Comparison of ENCODE assay signal across 24 mouse cellular contexts in genomic region chr1:159156428-159156827, GRCm38 (mm10).
DNase-seq lines count a peak whose midpoint lies in the region; ATAC-seq and TF ChIP-seq lines count a peak whose summit lies in the region.
"Had no signal": no experiment of that assay in that cellular context is flagged by ENCODE, and none has a peak within 500 bp of the region (broad histone marks: within the 10 kb centered on the region; RNA-seq: fewer than 3 reads in every experiment).

No protein-coding gene starts in this region.

- H3K4me1 ChIP-seq in kidney, postnatal 0 days (replicated peaks; ENCODE audit: insufficient read depth, low read length) = no peaks in the 10 kb centered on the region
- no peaks in the 10 kb centered on the region for H3K4me1 ChIP-seq in lung, embryonic 15.5 days
- H3K4me1 ChIP-seq: embryonic facial prominence, embryonic 12.5 days; embryonic facial prominence, embryonic 15.5 days; heart, embryonic 12.5 days; hindbrain, embryonic 10.5 days; hindbrain, embryonic 13.5 days; intestine, embryonic 15.5 days had no signal

- no peak overlapping the region for H3K4me2 ChIP-seq in kidney, postnatal 0 days (ENCODE audit: low read length)
- no peak overlapping the region for H3K4me2 ChIP-seq in lung, embryonic 15.5 days
- H3K4me2 ChIP-seq: embryonic facial prominence, embryonic 12.5 days; embryonic facial prominence, embryonic 15.5 days; heart, embryonic 12.5 days; heart, embryonic 15.5 days; hindbrain, embryonic 13.5 days; intestine, embryonic 15.5 days had no signal

- H3K27me3 ChIP-seq in kidney, postnatal 0 days (ENCODE audit: insufficient read depth, low read length) = no peaks in the 10 kb centered on the region
- H3K27me3 ChIP-seq in lung, embryonic 15.5 days = no peaks in the 10 kb centered on the region
- H3K27me3 ChIP-seq: embryonic facial prominence, embryonic 12.5 days; embryonic facial prominence, embryonic 15.5 days; heart, embryonic 12.5 days; heart, embryonic 15.5 days; hindbrain, embryonic 13.5 days; intestine, embryonic 15.5 days had no signal

- no peak for TF ChIP-seq CTCF in kidney, postnatal 0 days (IDR thresholded peaks at IDR 0.05; ENCODE audit: low read depth)

- H3K27ac ChIP-seq in kidney, postnatal 0 days = no peak overlapping the region
- H3K27ac ChIP-seq in lung, embryonic 15.5 days = no peak overlapping the region
- H3K27ac ChIP-seq: embryonic facial prominence, embryonic 12.5 days; embryonic facial prominence, embryonic 15.5 days; heart, adult 2 months; heart, embryonic 15.5 days; hindbrain, embryonic 10.5 days; hindbrain, embryonic 13.5 days; intestine, embryonic 15.5 days had no signal

- no peak for ATAC-seq in kidney, postnatal 0 days (replicated peaks; ENCODE audit: low FRiP score, low read depth)
- peak; percentile 62; the same call in 1 of the 2 replicates for ATAC-seq in lung, embryonic 15.5 days (ENCODE audit: borderline replicate concordance, extremely low read depth, low FRiP score, low TSS enrichment)
- ATAC-seq: CD4-positive, CD25-positive, alpha-beta regulatory T cell, adult 4 months; forebrain, embryonic 14.5 days; forebrain, postnatal 0 days; hindbrain, embryonic 16.5 days; intestine, embryonic 15.5 days had no signal

- H3K36me3 ChIP-seq in kidney, postnatal 0 days (ENCODE audit: insufficient read depth, low read length) = no peaks in the 10 kb centered on the region
- no peaks in the 10 kb centered on the region for H3K36me3 ChIP-seq in lung, embryonic 15.5 days
- H3K36me3 ChIP-seq: embryonic facial prominence, embryonic 12.5 days; embryonic facial prominence, embryonic 15.5 days; heart, embryonic 12.5 days; heart, embryonic 15.5 days; hindbrain, embryonic 10.5 days; hindbrain, embryonic 13.5 days; intestine, embryonic 15.5 days had no signal

- no peak overlapping the region for H3K4me3 ChIP-seq in kidney, postnatal 0 days (replicated peaks; ENCODE audit: low read depth, low read length)
- no peak overlapping the region for H3K4me3 ChIP-seq in lung, embryonic 15.5 days
- H3K4me3 ChIP-seq: embryonic facial prominence, embryonic 12.5 days; embryonic facial prominence, embryonic 15.5 days; heart, adult 2 months; heart, embryonic 12.5 days; heart, embryonic 15.5 days; hindbrain, embryonic 10.5 days; hindbrain, embryonic 13.5 days; intestine, embryonic 15.5 days had no signal

- DNase-seq in heart, adult 8-10 months (ENCODE audit: low spot score) = peak; percentile 15
- DNase-seq in heart, adult 18-20 months = no peak
- DNase-seq in kidney, postnatal 0 days (ENCODE audit: low spot score) = peak; percentile 33
- no peak for DNase-seq in kidney, adult 18-20 months
- no peak for DNase-seq in lung, postnatal 14 days
- DNase-seq: adrenal gland, adult 2 months; adrenal gland, postnatal 14 days; cerebellum, adult 11 months; cerebellum, adult 2 months; cerebellum, adult 9-11 months; cerebellum, postnatal 25 days; forebrain, postnatal 0 days had no signal

- WGBS in kidney, postnatal 0 days = 38% methylated on average over 3 of the region's 3 CpGs
- 40% methylated on average over 3 of the region's 3 CpGs for WGBS in lung, embryonic 15.5 days

- H3K9ac ChIP-seq in kidney, postnatal 0 days (ENCODE audit: low read depth, low read length) = no peak overlapping the region
- H3K9ac ChIP-seq in lung, embryonic 15.5 days = no peak overlapping the region
- H3K9ac ChIP-seq: embryonic facial prominence, embryonic 12.5 days; embryonic facial prominence, embryonic 15.5 days; forebrain, postnatal 0 days; heart, embryonic 12.5 days; heart, embryonic 15.5 days; hindbrain, embryonic 13.5 days; intestine, embryonic 15.5 days had no signal

- H3K9me3 ChIP-seq in kidney, postnatal 0 days (replicated peaks; ENCODE audit: low read length) = no peaks in the 10 kb centered on the region
- H3K9me3 ChIP-seq in lung, embryonic 15.5 days = no peaks in the 10 kb centered on the region
- H3K9me3 ChIP-seq: embryonic facial prominence, embryonic 12.5 days; embryonic facial prominence, embryonic 15.5 days; heart, embryonic 12.5 days; heart, embryonic 15.5 days; hindbrain, embryonic 10.5 days; hindbrain, embryonic 13.5 days; intestine, embryonic 15.5 days had no signal

Comparison
In these comparisons a context has a peak if more than half of its experiments do, and no peak if none do; other contexts are left out.
1. DNase-seq: peak in heart, adult 8-10 months (single experiment) and kidney, postnatal 0 days (single experiment); none in heart, adult 18-20 months (0 of 2), kidney, adult 18-20 months (single experiment) and lung, postnatal 14 days (single experiment).